Mouse (Mus musculus) brain, embryonic 14.5 days (tissue): ENCODE measurements around the gene Grk2.

Source experiments
- CTCF ChIP-seq: fragments of 200-500 bp; IDR thresholded peaks from 2 replicates; pipeline ENCODE4 v1.5.1; 2012; ENCODE audit warnings: inconsistent platforms, mild to moderate bottlenecking, moderate library complexity, borderline replicate concordance; ENCODE audit not compliant: insufficient read depth, insufficient read length; ENCODE audit errors: extremely low read depth
- POLR2A ChIP-seq: fragments of 200-500 bp; IDR thresholded peaks from 2 replicates; pipeline ENCODE4 v1.6.1; 2012; ENCODE audit warnings: mild to moderate bottlenecking, inconsistent platforms, borderline replicate concordance; ENCODE audit not compliant: poor library complexity, insufficient read depth, insufficient read length, severe bottlenecking; ENCODE audit errors: extremely low read depth

GRCm38 (mm10) chr19:4333791-4334190, 27.8 kb upstream of the Grk2 start:
- peak; percentile 54; the same call in 1 of the 2 replicates for TF ChIP-seq POLR2A
- no peak for TF ChIP-seq CTCF
